ENCODE assay signal across 20 mouse cellular contexts in genomic region chr4:152265791-152266190, GRCm38 (mm10). TPM values are rescaled to one million over a fixed set of nuclear protein-coding genes. Genes with fewer than 3 reads are reported as not detected.
DNase-seq lines count a peak whose midpoint lies in the region; ATAC-seq and TF ChIP-seq lines count a peak whose summit lies in the region.
"Had no signal": no experiment of that assay in that cellular context is flagged by ENCODE, and none has a peak within 500 bp of the region (broad histone marks: within the 10 kb centered on the region; RNA-seq: fewer than 3 reads in every experiment).

No protein-coding gene starts in this region.

- no peak overlapping the region for H3K9ac ChIP-seq in forebrain, postnatal 0 days
- no peak overlapping the region for H3K9ac ChIP-seq in forebrain, embryonic 14.5 days (ENCODE audit: low read length)
- no peak overlapping the region for H3K9ac ChIP-seq in heart, postnatal 0 days (replicated peaks; ENCODE audit: low read depth, low read length)
- H3K9ac ChIP-seq in ES-E14 (ENCODE audit: insufficient read depth, low read depth, low read length, poor library complexity, severe bottlenecking): peak overlapping the region; percentile 9; the same call in 1 of the 2 replicates
- H3K9ac ChIP-seq in hindbrain, embryonic 13.5 days: no peak overlapping the region
- H3K9ac ChIP-seq: liver, embryonic 14.5 days; midbrain, embryonic 15.5 days; neural tube, embryonic 13.5 days had no signal

- DNase-seq in forebrain, postnatal 0 days: no peak
- no peak for DNase-seq in forebrain, embryonic 14.5 days (ENCODE audit: low spot score)
- no peak for DNase-seq in heart, postnatal 0 days (ENCODE audit: low spot score)
- no peak for DNase-seq in heart, postnatal 10 days
- DNase-seq in ES-E14 (ENCODE audit: low read depth, low spot score): no peak
- DNase-seq in frontal cortex, postnatal 36 days (ENCODE audit: low spot score in 2 of 2): no peak
- DNase-seq: kidney, adult 8-10 months; thymus, adult 2 months had no signal

- intact Hi-C loops in heart, postnatal 10 days (cut with DNase I): no loop called here

- no peak overlapping the region for H3K27ac ChIP-seq in forebrain, postnatal 0 days (ENCODE audit: low read depth, low read length)
- no peak overlapping the region for H3K27ac ChIP-seq in forebrain, embryonic 14.5 days (ENCODE audit: low read depth, low read length)
- H3K27ac ChIP-seq in heart, postnatal 0 days (ENCODE audit: low read depth): peak overlapping the region; percentile 73
- no peak overlapping the region for H3K27ac ChIP-seq in ES-E14 (ENCODE audit: insufficient read depth, low read depth, low read length, poor library complexity, severe bottlenecking)
- H3K27ac ChIP-seq in hindbrain, embryonic 13.5 days: peak overlapping the region; percentile 58; the same call in 1 of the 2 replicates
- H3K27ac ChIP-seq: liver, embryonic 14.5 days; midbrain, embryonic 15.5 days; neural tube, embryonic 13.5 days had no signal

- peaks cover 18% of the 10 kb centered on the region; the same call in 1 of the 2 replicates for H3K36me3 ChIP-seq in forebrain, postnatal 0 days (ENCODE audit: insufficient read depth)
- H3K36me3 ChIP-seq in forebrain, embryonic 14.5 days (ENCODE audit: control insufficient read depth, insufficient read depth, low read length): no peaks in the 10 kb centered on the region
- 0 out of 2 replicates have a peak, but pooled peaks cover 3% of the 10 kb centered on the region for H3K36me3 ChIP-seq in heart, postnatal 0 days (replicated peaks; ENCODE audit: control insufficient read depth, insufficient read depth, low read length)
- H3K36me3 ChIP-seq in ES-E14 (ENCODE audit: control insufficient read depth, insufficient read depth, low read length, poor library complexity, severe bottlenecking): peaks cover 6% of the 10 kb centered on the region; the same call in 1 of the 2 replicates
- H3K36me3 ChIP-seq in hindbrain, embryonic 13.5 days: peaks cover 22% of the 10 kb centered on the region
- H3K36me3 ChIP-seq: midbrain, embryonic 15.5 days had no signal

- no peaks in the 10 kb centered on the region for H3K9me3 ChIP-seq in forebrain, postnatal 0 days (ENCODE audit: low read length)
- H3K9me3 ChIP-seq in forebrain, embryonic 14.5 days (replicated peaks; ENCODE audit: control insufficient read depth, low read length): no peaks in the 10 kb centered on the region
- H3K9me3 ChIP-seq in heart, postnatal 0 days (replicated peaks; ENCODE audit: control insufficient read depth, low read length): no peaks in the 10 kb centered on the region
- H3K9me3 ChIP-seq in ES-E14 (ENCODE audit: control insufficient read depth, insufficient read depth, low read depth, low read length): no peaks in the 10 kb centered on the region
- no peaks in the 10 kb centered on the region for H3K9me3 ChIP-seq in hindbrain, embryonic 13.5 days
- H3K9me3 ChIP-seq: midbrain, embryonic 15.5 days; neural tube, embryonic 13.5 days had no signal

- H3K4me3 ChIP-seq in forebrain, postnatal 0 days (ENCODE audit: low read depth, low read length): no peak overlapping the region
- H3K4me3 ChIP-seq in forebrain, embryonic 14.5 days (ENCODE audit: low read depth, low read length): no peak overlapping the region
- H3K4me3 ChIP-seq in heart, postnatal 0 days (ENCODE audit: low read depth, low read length): no peak overlapping the region
- no peak overlapping the region for H3K4me3 ChIP-seq in ES-E14 (ENCODE audit: insufficient read depth in 1 of 2, low read depth in 1 of 2, low read length in 2 of 2, poor library complexity in 1 of 2, severe bottlenecking in 1 of 2)
- no peak overlapping the region for H3K4me3 ChIP-seq in hindbrain, embryonic 13.5 days
- H3K4me3 ChIP-seq: midbrain, embryonic 15.5 days; neural tube, embryonic 13.5 days had no signal

- H3K4me1 ChIP-seq in forebrain, postnatal 0 days (ENCODE audit: insufficient read depth): peaks cover 3% of the 10 kb centered on the region; the same call in 1 of the 2 replicates
- H3K4me1 ChIP-seq in forebrain, embryonic 14.5 days (ENCODE audit: control insufficient read depth, insufficient read depth, low read length): 0 out of 2 replicates have a peak, but pooled peaks cover 3% of the 10 kb centered on the region
- peaks cover 81% of the 10 kb centered on the region for H3K4me1 ChIP-seq in heart, postnatal 0 days (ENCODE audit: control insufficient read depth, insufficient read depth)
- H3K4me1 ChIP-seq in ES-E14 (ENCODE audit: control insufficient read depth in 2 of 2, insufficient read depth in 2 of 2, low read length in 2 of 2, poor library complexity in 1 of 2): peaks cover 0 to 34% of the 10 kb centered on the region in 2 experiments; a peak in 3 of 4 replicates
- peaks cover 58% of the 10 kb centered on the region for H3K4me1 ChIP-seq in hindbrain, embryonic 13.5 days (replicated peaks)

- H3K4me2 ChIP-seq in forebrain, postnatal 0 days (ENCODE audit: low read depth): no peak overlapping the region
- no peak overlapping the region for H3K4me2 ChIP-seq in forebrain, embryonic 14.5 days (ENCODE audit: low read length)
- no peak overlapping the region for H3K4me2 ChIP-seq in heart, postnatal 0 days (ENCODE audit: low read depth, low read length)
- no peak overlapping the region for H3K4me2 ChIP-seq in hindbrain, embryonic 13.5 days
- H3K4me2 ChIP-seq: midbrain, embryonic 15.5 days; neural tube, embryonic 13.5 days had no signal

- H3K27me3 ChIP-seq in forebrain, postnatal 0 days (ENCODE audit: insufficient read depth, low read length): no peaks in the 10 kb centered on the region
- H3K27me3 ChIP-seq in forebrain, embryonic 14.5 days (replicated peaks; ENCODE audit: control insufficient read depth, insufficient read depth, low read length): no peaks in the 10 kb centered on the region
- no peaks in the 10 kb centered on the region for H3K27me3 ChIP-seq in heart, postnatal 0 days (ENCODE audit: control insufficient read depth, insufficient read depth, low read length)
- peaks cover 37% of the 10 kb centered on the region for H3K27me3 ChIP-seq in hindbrain, embryonic 13.5 days
- H3K27me3 ChIP-seq: midbrain, embryonic 15.5 days had no signal

- no peak for TF ChIP-seq CTCF in forebrain, postnatal 0 days (IDR thresholded peaks at IDR 0.05; ENCODE audit: low read depth)
- no peak for TF ChIP-seq CTCF in heart, postnatal 0 days (IDR thresholded peaks at IDR 0.05; ENCODE audit: low read depth)

- peak; percentile 2; the same call in 1 of the 2 replicates for ATAC-seq in forebrain, postnatal 0 days
- ATAC-seq in forebrain, embryonic 14.5 days: no peak
- ATAC-seq in heart, postnatal 0 days (ENCODE audit: insufficient read depth, low read depth): no peak
- no peak for ATAC-seq in hindbrain, embryonic 13.5 days (ENCODE audit: low FRiP score)
- ATAC-seq: lung, postnatal 0 days; midbrain, embryonic 15.5 days had no signal

- WGBS in forebrain, postnatal 0 days: 40% methylated on average over 5 of the region's 5 CpGs
- WGBS in forebrain, embryonic 14.5 days: 44% methylated on average over 5 of the region's 5 CpGs
- 51% methylated on average over 5 of the region's 5 CpGs for WGBS in heart, postnatal 0 days
- 42% methylated on average over 5 of the region's 5 CpGs for WGBS in hindbrain, embryonic 13.5 days

- in situ Hi-C loops in ES-E14 (cut with MboI; ENCODE audit: low sequenced_read_pairs in 2 of 2, unreplicated experiment in 2 of 2): no loop called here

- TF ChIP-seq EP300 in heart, postnatal 0 days (IDR thresholded peaks at IDR 0.05; ENCODE audit: low read depth): no peak

RNA-seq across cellular contexts. Expression of gene Gpr153, which starts 8.2 kb away (rescaled TPM):
- 53.3 and 71.4 TPM in 2 replicates for total RNA-seq in forebrain, postnatal 0 days (2014; rRNA removed)
- polyA plus RNA-seq in forebrain, postnatal 0 days (2015; fragmentation: Nextera tagmentation; extraction: Ambion mirVana): 8.2 and 11.4 TPM in 2 replicates
- polyA plus RNA-seq in forebrain, embryonic 14.5 days (2014; fragmentation: Nextera tagmentation; extraction: Ambion mirVana): 6.7 and 8.4 TPM in 2 replicates
- 50.8 and 56.4 TPM in 2 replicates for total RNA-seq in heart, postnatal 0 days (2014; rRNA removed; ENCODE audit: low replicate concordance)
- polyA plus RNA-seq in heart, postnatal 0 days (2015; fragmentation: Nextera tagmentation; extraction: Ambion mirVana): 5.0 TPM in 2 replicates
- total RNA-seq in heart, postnatal 10 days (2021): 10 to 100 TPM; 30.2 to 31.3 TPM
- total RNA-seq in ES-E14 (2012; rRNA removed): 5.1 and 7.2 TPM in 2 replicates
- 9.0 and 9.3 TPM in 2 replicates for polyA plus RNA-seq in hindbrain, embryonic 13.5 days (2015; fragmentation: Nextera tagmentation; extraction: Ambion mirVana)
- total RNA-seq: hematopoietic stem cell, adult 5-6 weeks; MEL had no signal

RNA-seq across cellular contexts. Expression of gene Hes3, which starts 25.7 kb away (rescaled TPM):
- total RNA-seq in forebrain, postnatal 0 days (2014; rRNA removed): 0.57 TPM in 1 of 2 replicates, not detected in the other
- polyA plus RNA-seq in forebrain, postnatal 0 days (2015; fragmentation: Nextera tagmentation; extraction: Ambion mirVana): 0.13 TPM in 1 of 2 replicates, not detected in the other
- polyA plus RNA-seq in forebrain, embryonic 14.5 days (2014; fragmentation: Nextera tagmentation; extraction: Ambion mirVana): not detected in 2 replicates
- not detected in 2 replicates for total RNA-seq in heart, postnatal 0 days (2014; rRNA removed; ENCODE audit: low replicate concordance)
- not detected in 2 replicates for polyA plus RNA-seq in heart, postnatal 0 days (2015; fragmentation: Nextera tagmentation; extraction: Ambion mirVana)
- total RNA-seq in heart, postnatal 10 days (2021): not detected
- 0.58 and 1.1 TPM in 2 replicates for total RNA-seq in ES-E14 (2012; rRNA removed)
- polyA plus RNA-seq in hindbrain, embryonic 13.5 days (2015; fragmentation: Nextera tagmentation; extraction: Ambion mirVana): 0.38 and 0.79 TPM in 2 replicates
- total RNA-seq: adrenal gland, postnatal 10 days; gastrocnemius, adult 8-10 months; hematopoietic stem cell, adult 5-6 weeks; layer of hippocampus, postnatal 25 days; megakaryocyte, adult 5-6 weeks; MEL had no signal
- polyA plus RNA-seq: limb, embryonic 11.5 days; liver, embryonic 14.5 days; lung, postnatal 0 days had no signal

RNA-seq across cellular contexts. Expression of gene Icmt, which starts 31.2 kb away (rescaled TPM):
- 24.4 and 28.5 TPM in 2 replicates for total RNA-seq in forebrain, postnatal 0 days (2014; rRNA removed)
- 9.8 and 12.7 TPM in 2 replicates for polyA plus RNA-seq in forebrain, postnatal 0 days (2015; fragmentation: Nextera tagmentation; extraction: Ambion mirVana)
- polyA plus RNA-seq in forebrain, embryonic 14.5 days (2014; fragmentation: Nextera tagmentation; extraction: Ambion mirVana): 13.2 and 18.2 TPM in 2 replicates
- 26.1 and 38.0 TPM in 2 replicates for total RNA-seq in heart, postnatal 0 days (2014; rRNA removed; ENCODE audit: low replicate concordance)
- polyA plus RNA-seq in heart, postnatal 0 days (2015; fragmentation: Nextera tagmentation; extraction: Ambion mirVana): 12.7 and 15.0 TPM in 2 replicates
- 10 to 100 TPM; 27.3 to 33.4 TPM for total RNA-seq in heart, postnatal 10 days (2021)
- 47.7 and 61.4 TPM in 2 replicates for total RNA-seq in ES-E14 (2012; rRNA removed)
- 17.2 and 18.4 TPM in 2 replicates for polyA plus RNA-seq in hindbrain, embryonic 13.5 days (2015; fragmentation: Nextera tagmentation; extraction: Ambion mirVana)

RNA-seq across cellular contexts. Expression of gene Rnf207, which starts 53.0 kb away (rescaled TPM):
- total RNA-seq in forebrain, postnatal 0 days (2014; rRNA removed): 2.6 and 4.4 TPM in 2 replicates
- polyA plus RNA-seq in forebrain, postnatal 0 days (2015; fragmentation: Nextera tagmentation; extraction: Ambion mirVana): 2.7 and 4.2 TPM in 2 replicates
- 2.4 and 2.5 TPM in 2 replicates for polyA plus RNA-seq in forebrain, embryonic 14.5 days (2014; fragmentation: Nextera tagmentation; extraction: Ambion mirVana)
- total RNA-seq in heart, postnatal 0 days (2014; rRNA removed; ENCODE audit: low replicate concordance): 171 and 226 TPM in 2 replicates
- 109 and 115 TPM in 2 replicates for polyA plus RNA-seq in heart, postnatal 0 days (2015; fragmentation: Nextera tagmentation; extraction: Ambion mirVana)
- total RNA-seq in heart, postnatal 10 days (2021): 100 to 1,000 TPM in 1 of 2 experiments, 10 to 100 TPM in 1; 95.9 to 112 TPM
- total RNA-seq in ES-E14 (2012; rRNA removed): 4.6 and 9.0 TPM in 2 replicates
- 5.2 and 7.7 TPM in 2 replicates for polyA plus RNA-seq in hindbrain, embryonic 13.5 days (2015; fragmentation: Nextera tagmentation; extraction: Ambion mirVana)
- total RNA-seq: gastrocnemius, adult 8-10 months; megakaryocyte, adult 5-6 weeks; MEL had no signal

RNA-seq across cellular contexts. Expression of gene Rpl22, which starts 59.8 kb away (rescaled TPM):
- total RNA-seq in forebrain, postnatal 0 days (2014; rRNA removed): 313 and 387 TPM in 2 replicates
- polyA plus RNA-seq in forebrain, postnatal 0 days (2015; fragmentation: Nextera tagmentation; extraction: Ambion mirVana): 176 and 212 TPM in 2 replicates
- 196 and 235 TPM in 2 replicates for polyA plus RNA-seq in forebrain, embryonic 14.5 days (2014; fragmentation: Nextera tagmentation; extraction: Ambion mirVana)
- total RNA-seq in heart, postnatal 0 days (2014; rRNA removed; ENCODE audit: low replicate concordance): 118 and 122 TPM in 2 replicates
- 224 and 235 TPM in 2 replicates for polyA plus RNA-seq in heart, postnatal 0 days (2015; fragmentation: Nextera tagmentation; extraction: Ambion mirVana)
- 100 to 1,000 TPM; 283 to 290 TPM for total RNA-seq in heart, postnatal 10 days (2021)
- 1,269 and 1,458 TPM in 2 replicates for total RNA-seq in ES-E14 (2012; rRNA removed)
- polyA plus RNA-seq in hindbrain, embryonic 13.5 days (2015; fragmentation: Nextera tagmentation; extraction: Ambion mirVana): 205 and 218 TPM in 2 replicates

Comparison
In these comparisons a context has a peak if more than half of its experiments do, and no peak if none do; other contexts are left out.
1. H3K27ac ChIP-seq: peak in heart, postnatal 0 days (single experiment) and hindbrain, embryonic 13.5 days (single experiment); none in forebrain, postnatal 0 days (single experiment), forebrain, embryonic 14.5 days (single experiment) and ES-E14 (single experiment).